Mouse (Mus musculus): ENCODE results near the gene Dab2ip. TPM values are rescaled to one million over a fixed set of nuclear protein-coding genes. Genes with fewer than 3 reads are reported as not detected.

Gene Dab2ip
- total and polyA plus RNA-seq, 2 experiments: 4.1 to 8.4 TPM

DNA sequence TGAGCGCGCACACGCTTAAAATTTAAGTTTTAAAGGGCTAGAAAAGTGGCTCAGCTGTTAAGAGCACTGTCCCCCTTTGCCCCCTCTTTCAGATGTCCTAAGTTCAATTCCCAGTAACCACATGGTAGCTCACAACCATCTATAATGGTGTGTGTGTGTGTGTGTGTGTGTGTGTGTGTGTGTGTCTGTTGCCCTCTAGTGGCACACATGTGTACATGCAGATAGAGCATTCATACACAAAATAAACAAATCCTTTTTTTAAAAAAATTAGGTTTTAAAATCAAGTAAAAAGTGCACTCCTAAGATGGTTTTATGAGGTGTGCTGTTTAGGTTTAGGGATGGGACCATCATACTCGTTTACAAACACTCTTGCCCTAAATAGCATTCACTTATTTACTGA, 45.8 kb upstream of the Dab2ip start:
- DNase-seq (ENCODE audit: extremely low read depth, low read depth, low spot score): no peak
- H3K27ac ChIP-seq (replicated peaks; ENCODE audit: insufficient read depth, low read depth, low read length): no peak overlapping the region
- no peaks in the 10 kb centered on the region for H3K79me2 ChIP-seq (ENCODE audit: control insufficient read depth, insufficient read depth, low read length)
- H3K9ac ChIP-seq (ENCODE audit: low read depth, low read length): no peak overlapping the region
- H3K4me3 ChIP-seq (ENCODE audit: insufficient read depth, low read depth, low read length): no peak overlapping the region
- TF ChIP-seq CTCF (IDR thresholded peaks at IDR 0.05; ENCODE audit: low read depth, low read length): no peak; the same call in 1 of the 2 replicates
- TF ChIP-seq POLR2A (IDR thresholded peaks at IDR 0.05; ENCODE audit: extremely low read depth, insufficient read depth, low read length): no peak
- H3K36me3 ChIP-seq (ENCODE audit: control insufficient read depth, insufficient read depth, low read length): no peaks in the 10 kb centered on the region
- H3K27me3 ChIP-seq (ENCODE audit: control insufficient read depth, insufficient read depth, low read length): no peaks in the 10 kb centered on the region
- H3K4me1 ChIP-seq (ENCODE audit: control insufficient read depth, insufficient read depth, low read length): peaks cover 10% of the 10 kb centered on the region
- 98% methylated on average over 4 of the region's 4 CpGs for whole genome bisulfite sequencing

- 67% methylated on average over 14 of the region's 14 CpGs for WGBS
- H3K4me1 ChIP-seq (ENCODE audit: control insufficient read depth, insufficient read depth, low read length): peaks cover under 1% of the 10 kb centered on the region; the same call in 1 of the 2 replicates
- no peaks in the 10 kb centered on the region for H3K36me3 ChIP-seq (ENCODE audit: control insufficient read depth, insufficient read depth, low read length)
- H3K27ac ChIP-seq (replicated peaks; ENCODE audit: insufficient read depth, low read depth, low read length): no peak overlapping the region
- DNase-seq (ENCODE audit: extremely low read depth, low read depth, low spot score): no peak
- no peak overlapping the region for H3K4me3 ChIP-seq (ENCODE audit: insufficient read depth, low read depth, low read length)
- no peaks in the 10 kb centered on the region for H3K27me3 ChIP-seq (ENCODE audit: control insufficient read depth, insufficient read depth, low read length)
- H3K9ac ChIP-seq (ENCODE audit: low read depth, low read length): no peak overlapping the region
- no peaks in the 10 kb centered on the region for H3K79me2 ChIP-seq (ENCODE audit: control insufficient read depth, insufficient read depth, low read length)
- TF ChIP-seq CTCF (IDR thresholded peaks at IDR 0.05; ENCODE audit: low read depth, low read length) (no peak), POLR2A (IDR thresholded peaks at IDR 0.05; ENCODE audit: extremely low read depth, insufficient read depth, low read length) (no peak)
Observed at GRCm38 (mm10) chr2:35514051-35514892, 43.8 kb upstream of the Dab2ip start.

DNA sequence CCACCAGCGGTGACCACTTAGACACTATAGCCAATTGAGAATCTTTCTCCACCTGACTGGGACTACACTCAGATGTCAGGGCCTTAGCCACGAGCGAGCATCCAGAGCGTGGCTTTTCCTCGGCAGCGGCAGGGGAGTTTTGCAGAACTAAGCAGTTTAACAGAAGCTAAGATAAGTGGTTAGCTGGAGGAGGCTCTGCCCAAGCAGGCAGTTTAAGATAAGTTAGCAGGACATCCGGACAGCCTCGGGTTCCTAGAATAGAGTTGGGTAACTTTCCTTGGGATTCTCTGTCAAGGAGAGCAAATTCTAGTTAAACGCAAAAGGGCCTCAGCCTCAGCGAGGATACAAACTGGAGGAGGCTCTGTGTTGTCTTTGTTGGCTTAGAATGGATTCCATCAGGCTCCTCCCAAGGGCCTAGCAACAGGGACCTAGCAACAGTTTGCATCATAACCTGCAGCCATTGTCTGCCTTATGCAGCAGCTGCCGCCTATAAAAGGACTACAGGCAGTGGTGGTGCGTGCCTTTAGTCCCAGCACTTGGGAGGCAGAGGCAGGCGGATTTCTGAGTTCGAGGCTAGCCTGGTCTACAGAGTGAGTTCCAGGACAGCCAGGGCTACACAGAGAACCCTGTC, 31.3 kb upstream of the Dab2ip start:
- Histone ChIP-seq H3K36me3 (ENCODE audit: control insufficient read depth, insufficient read depth, low read length) (no peaks in the 10 kb centered on the region), H3K4me1 (ENCODE audit: control insufficient read depth, insufficient read depth, low read length) (no peaks in the 10 kb centered on the region), H3K9ac (ENCODE audit: low read depth, low read length) (no peak overlapping the region), H3K79me2 (ENCODE audit: control insufficient read depth, insufficient read depth, low read length) (no peaks in the 10 kb centered on the region), H3K4me3 (ENCODE audit: insufficient read depth, low read depth, low read length) (no peak overlapping the region), H3K27me3 (ENCODE audit: control insufficient read depth, insufficient read depth, low read length) (no peaks in the 10 kb centered on the region), H3K27ac (replicated peaks; ENCODE audit: insufficient read depth, low read depth, low read length) (no peak overlapping the region)
- TF ChIP-seq CTCF (IDR thresholded peaks at IDR 0.05; ENCODE audit: low read depth, low read length) (no peak), POLR2A (IDR thresholded peaks at IDR 0.05; ENCODE audit: extremely low read depth, insufficient read depth, low read length) (no peak)
- DNase-seq (ENCODE audit: extremely low read depth, low read depth, low spot score): no peak
- 88% methylated on average over 14 of the region's 14 CpGs for WGBS

- no peak for TF ChIP-seq POLR2A (IDR thresholded peaks at IDR 0.05; ENCODE audit: extremely low read depth, insufficient read depth, low read length)
- no peak for TF ChIP-seq CTCF (IDR thresholded peaks at IDR 0.05; ENCODE audit: low read depth, low read length)
Observed at GRCm38 (mm10) chr2:35529086-35529485, 29.0 kb upstream of the Dab2ip start.

DNA sequence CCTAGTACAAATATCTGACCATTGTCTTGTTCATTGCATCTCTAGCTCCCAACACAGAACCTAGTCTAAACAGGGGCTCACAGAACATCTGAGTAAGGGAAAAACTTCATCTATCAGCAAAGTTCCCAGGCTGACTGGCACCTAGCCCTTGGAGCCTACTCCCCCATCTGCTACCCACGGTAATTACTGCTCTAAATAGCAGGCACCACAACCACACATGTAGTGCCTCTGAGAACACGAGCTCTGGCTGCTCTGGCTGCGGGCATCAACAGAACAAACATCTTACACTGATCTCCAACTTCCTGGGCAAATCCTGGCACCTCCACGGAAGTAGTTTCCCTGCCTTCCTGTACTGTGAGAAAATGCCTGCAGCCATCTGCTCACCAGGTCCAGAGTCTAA, 28.2 kb upstream of the Dab2ip start:
- Histone ChIP-seq H3K36me3 (ENCODE audit: control insufficient read depth, insufficient read depth, low read length) (no peaks in the 10 kb centered on the region), H3K79me2 (ENCODE audit: control insufficient read depth, insufficient read depth, low read length) (no peaks in the 10 kb centered on the region), H3K27ac (replicated peaks; ENCODE audit: insufficient read depth, low read depth, low read length) (no peak overlapping the region), H3K4me1 (ENCODE audit: control insufficient read depth, insufficient read depth, low read length) (no peaks in the 10 kb centered on the region), H3K27me3 (ENCODE audit: control insufficient read depth, insufficient read depth, low read length) (no peaks in the 10 kb centered on the region), H3K4me3 (ENCODE audit: insufficient read depth, low read depth, low read length) (no peak overlapping the region), H3K9ac (ENCODE audit: low read depth, low read length) (no peak overlapping the region)
- TF ChIP-seq CTCF (IDR thresholded peaks at IDR 0.05; ENCODE audit: low read depth, low read length): no peak
- no peak for TF ChIP-seq POLR2A (IDR thresholded peaks at IDR 0.05; ENCODE audit: extremely low read depth, insufficient read depth, low read length)
- WGBS: 81% methylated on average over 4 of the region's 4 CpGs
- DNase-seq (ENCODE audit: extremely low read depth, low read depth, low spot score): no peak

More at GRCm38 (mm10) chr2:35529086-35529485, 29.0 kb upstream of the Dab2ip start:
- no peak overlapping the region for H3K9ac ChIP-seq (ENCODE audit: low read depth, low read length)
- H3K27me3 ChIP-seq (ENCODE audit: control insufficient read depth, insufficient read depth, low read length): no peaks in the 10 kb centered on the region
- no peak overlapping the region for H3K27ac ChIP-seq (replicated peaks; ENCODE audit: insufficient read depth, low read depth, low read length)
- no peak overlapping the region for H3K4me3 ChIP-seq (ENCODE audit: insufficient read depth, low read depth, low read length)
- no peaks in the 10 kb centered on the region for H3K4me1 ChIP-seq (ENCODE audit: control insufficient read depth, insufficient read depth, low read length)
- no peaks in the 10 kb centered on the region for H3K79me2 ChIP-seq (ENCODE audit: control insufficient read depth, insufficient read depth, low read length)
- WGBS: 68% methylated on average over 2 of the region's 2 CpGs
- no peaks in the 10 kb centered on the region for H3K36me3 ChIP-seq (ENCODE audit: control insufficient read depth, insufficient read depth, low read length)
- no peak for DNase-seq (ENCODE audit: extremely low read depth, low read depth, low spot score)

DNA sequence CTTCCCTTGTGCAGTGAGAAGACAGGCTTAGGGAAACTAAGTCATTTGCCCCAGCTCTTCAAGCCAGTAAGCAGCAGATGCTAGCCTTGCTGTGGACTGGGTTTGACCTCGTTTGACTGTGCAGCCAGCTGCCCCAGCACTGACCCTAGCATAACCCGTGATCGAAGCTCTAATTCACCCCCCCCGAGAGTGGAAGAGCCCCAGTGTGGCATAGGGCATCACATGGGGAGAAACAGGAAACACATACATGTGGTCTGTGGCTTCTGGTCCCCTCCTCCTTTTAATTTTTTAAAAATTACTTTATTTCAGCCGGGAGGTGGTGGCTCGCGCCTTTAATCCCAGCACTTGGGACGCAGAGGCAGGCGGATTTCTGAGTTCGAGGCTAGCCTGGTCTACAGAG, 27.3 kb upstream of the Dab2ip start:
- no peaks in the 10 kb centered on the region for H3K27me3 ChIP-seq (ENCODE audit: control insufficient read depth, insufficient read depth, low read length)
- no peak for TF ChIP-seq CTCF (IDR thresholded peaks at IDR 0.05; ENCODE audit: low read depth, low read length)
- TF ChIP-seq POLR2A (IDR thresholded peaks at IDR 0.05; ENCODE audit: extremely low read depth, insufficient read depth, low read length): no peak
- no peak overlapping the region for H3K27ac ChIP-seq (replicated peaks; ENCODE audit: insufficient read depth, low read depth, low read length)
- DNase-seq (ENCODE audit: extremely low read depth, low read depth, low spot score): no peak
- WGBS: 79% methylated on average over 10 of the region's 10 CpGs
- no peaks in the 10 kb centered on the region for H3K36me3 ChIP-seq (ENCODE audit: control insufficient read depth, insufficient read depth, low read length)
- no peak overlapping the region for H3K4me3 ChIP-seq (ENCODE audit: insufficient read depth, low read depth, low read length)
- no peaks in the 10 kb centered on the region for H3K79me2 ChIP-seq (ENCODE audit: control insufficient read depth, insufficient read depth, low read length)
- no peaks in the 10 kb centered on the region for H3K4me1 ChIP-seq (ENCODE audit: control insufficient read depth, insufficient read depth, low read length)
- no peak overlapping the region for H3K9ac ChIP-seq (ENCODE audit: low read depth, low read length)

Data from liver, adult 2 months (tissue).